Mouse (Mus musculus): ENCODE data around the gene Ift140. TPM values are rescaled to one million over a fixed set of nuclear protein-coding genes. Genes with fewer than 3 reads are reported as not detected.
"Not testable (repeated sequence)": the region's sequence is repeated elsewhere in the genome, so short reads cannot be mapped to it uniquely, and the experiment has no call there.

The Ift140 gene
- total RNA-seq, 2 experiments from 2014 or later: 11.0 to 20.3 TPM

DNA sequence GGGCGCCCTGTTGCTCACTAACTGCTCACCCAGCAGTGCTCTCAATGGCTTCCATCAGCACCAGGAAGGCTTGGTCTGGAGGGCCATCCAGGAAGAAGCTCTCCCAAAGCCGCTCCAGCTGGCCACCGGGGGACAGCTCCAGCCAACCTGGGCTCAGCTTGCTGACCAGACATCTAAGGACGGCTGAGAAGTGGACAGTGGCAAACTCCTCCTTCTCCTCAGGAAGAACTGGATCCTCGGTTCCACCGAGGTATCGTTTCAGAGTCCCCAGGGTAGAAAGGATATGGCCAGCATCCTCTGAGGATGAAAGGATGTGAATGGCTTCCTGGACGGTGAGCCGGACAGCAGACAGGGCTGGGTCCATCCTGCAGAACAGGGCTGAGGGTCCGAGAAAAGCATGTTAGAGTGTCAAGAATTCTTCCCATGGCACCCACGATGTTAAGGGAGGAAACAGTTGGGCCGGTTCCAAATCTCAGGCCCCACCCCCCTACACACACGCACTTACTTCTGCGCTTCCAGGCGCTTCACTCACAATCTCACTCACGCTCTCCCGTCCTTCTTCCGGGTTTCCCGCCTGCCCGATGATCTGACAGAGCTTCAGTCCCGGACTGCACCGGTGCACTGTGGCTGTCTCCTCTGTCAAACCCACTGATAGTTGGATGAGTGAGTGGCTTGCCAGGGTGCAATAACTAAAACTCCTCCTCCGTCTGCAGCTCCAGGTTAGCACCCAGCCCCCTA lies 99.2 kb downstream of the Ift140 start:
- peak; percentile 58 for ATAC-seq (replicated peaks; ENCODE audit: poor library complexity)

GRCm38 (mm10) chr17:25115664-25116432 lies 100.0 kb downstream of the Ift140 start, which contains the start of gene Telo2:
Gene Telo2 (minus strand): TSS chr17:25115967.
- peak; percentile 89 for ATAC-seq (replicated peaks; ENCODE audit: poor library complexity)

DNA sequence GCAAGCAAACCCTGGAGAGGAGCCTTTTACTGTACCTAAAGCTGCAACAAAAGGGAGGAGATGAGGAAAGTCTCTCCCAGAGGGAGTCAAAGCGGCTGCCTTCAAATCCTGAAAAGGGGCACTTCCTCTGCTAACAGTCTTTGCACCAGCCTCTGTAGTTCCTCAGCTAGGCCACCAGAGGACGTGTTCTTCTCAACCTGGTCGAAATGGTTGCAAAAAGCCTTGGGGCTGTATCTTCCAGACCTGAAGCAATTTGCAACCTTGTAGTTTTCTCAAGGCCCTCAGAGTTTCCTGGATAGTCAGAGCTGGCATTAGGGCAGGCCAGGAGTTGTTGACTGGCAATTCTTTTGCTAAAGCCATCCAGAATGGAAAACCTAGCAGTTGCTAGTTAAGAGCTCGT lies 101.4 kb downstream of the Ift140 start:
- ATAC-seq (replicated peaks; ENCODE audit: poor library complexity): peak; percentile 43

- ATAC-seq (replicated peaks; ENCODE audit: poor library complexity): no peak
Measured at GRCm38 (mm10) chr17:25120406-25120805, 104.5 kb downstream of the Ift140 start, which contains the start of gene Ptx4. Gene Ptx4 (plus strand): TSS chr17:25120760.

GRCm38 (mm10) chr17:25123979-25124378 lies 108.1 kb downstream of the Ift140 start:
- peak; percentile 58; the same call in 1 of the 2 replicates for ATAC-seq (replicated peaks; ENCODE audit: poor library complexity)

DNA sequence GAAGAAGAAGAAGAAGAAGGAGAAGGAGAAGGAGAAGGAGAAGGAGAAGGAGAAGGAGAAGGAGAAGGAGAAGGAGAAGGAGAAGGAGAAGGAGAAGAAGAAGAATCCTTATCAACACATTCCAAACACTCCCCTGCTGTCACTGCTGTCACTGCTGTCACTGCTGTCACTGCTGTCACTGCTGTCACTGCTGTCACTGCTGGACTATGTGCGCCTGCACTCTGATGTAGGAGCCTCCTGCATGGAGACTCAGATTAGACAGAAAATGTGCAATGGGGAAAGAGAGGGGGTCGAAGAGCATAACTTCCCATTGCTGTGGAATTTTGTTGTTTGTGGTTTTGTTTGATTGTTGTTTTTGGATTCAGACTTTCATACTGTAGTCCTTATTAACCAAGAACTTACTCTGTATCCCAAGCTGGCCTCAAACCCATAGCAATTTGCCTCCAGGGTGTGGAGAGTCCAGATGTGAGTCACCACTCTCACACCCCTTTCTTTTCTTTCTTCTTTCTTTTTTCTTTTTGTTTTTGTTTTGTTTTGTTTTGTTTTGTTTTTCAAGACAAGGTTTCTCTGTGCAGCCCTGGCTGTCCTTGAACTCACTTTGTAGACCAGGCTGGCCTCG lies 109.7 kb downstream of the Ift140 start:
- not testable (repeated sequence) for ATAC-seq (replicated peaks; ENCODE audit: poor library complexity)

GRCm38 (mm10) chr17:25127079-25127478 lies 111.2 kb downstream of the Ift140 start:
- peak; percentile 82 for ATAC-seq (replicated peaks; ENCODE audit: poor library complexity)

GRCm38 (mm10) chr17:25127681-25128080 lies 111.8 kb downstream of the Ift140 start:
- peak; percentile 14; the same call in 1 of the 2 replicates for ATAC-seq (replicated peaks; ENCODE audit: poor library complexity)

DNA sequence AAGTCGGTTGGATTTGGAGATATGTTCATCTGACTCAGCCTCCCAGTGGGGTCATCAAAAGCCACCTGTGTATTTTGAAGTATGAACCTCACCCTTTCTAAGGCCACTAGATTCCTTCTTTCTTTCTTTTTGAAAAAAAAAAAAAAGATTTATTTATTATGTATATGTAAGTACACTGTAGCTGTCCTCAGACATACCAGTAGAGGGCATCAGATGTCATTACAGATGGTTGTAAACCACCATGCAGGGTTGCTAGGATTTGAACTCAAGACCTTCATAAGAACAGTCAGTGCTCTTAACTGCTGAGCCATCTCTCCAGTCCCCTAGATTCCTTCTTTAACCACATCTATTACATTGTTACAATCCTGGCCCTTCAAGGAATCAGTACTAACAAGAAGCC lies 114.2 kb downstream of the Ift140 start:
- no peak for ATAC-seq (replicated peaks; ENCODE audit: poor library complexity)

GRCm38 (mm10) chr17:25133275-25133698 lies 117.4 kb downstream of the Ift140 start, which contains the start of gene Clcn7:
Gene Clcn7 (plus strand): TSS chr17:25133391.
- peak; percentile 87 for ATAC-seq (replicated peaks; ENCODE audit: poor library complexity)

- no peak for ATAC-seq (replicated peaks; ENCODE audit: poor library complexity)
Measured at GRCm38 (mm10) chr17:25135622-25136021, 119.7 kb downstream of the Ift140 start.

GRCm38 (mm10) chr17:25138803-25139202 lies 122.9 kb downstream of the Ift140 start:
- ATAC-seq (replicated peaks; ENCODE audit: poor library complexity): peak; percentile 39; the same call in 1 of the 2 replicates

DNA sequence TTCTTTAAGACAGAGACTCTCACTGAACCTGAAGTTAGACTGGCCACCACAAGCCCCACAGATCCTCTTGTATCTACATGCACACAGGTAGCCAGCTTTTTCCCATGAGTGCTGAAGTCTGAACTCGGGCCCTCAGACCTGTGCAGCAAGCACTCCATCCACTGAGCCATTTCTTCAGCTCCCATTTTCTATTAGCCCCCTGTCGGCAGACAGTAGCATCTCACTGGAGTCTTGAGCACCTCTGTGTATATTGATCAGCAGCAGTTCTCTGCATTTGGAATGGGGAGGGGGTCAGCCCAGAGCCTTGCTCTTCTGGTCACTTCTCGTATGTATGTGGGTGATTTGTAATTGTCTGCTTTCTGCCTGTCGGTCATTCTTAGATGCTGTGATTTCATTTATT lies 124.1 kb downstream of the Ift140 start:
- ATAC-seq (replicated peaks; ENCODE audit: poor library complexity): peak; percentile 42; the same call in 1 of the 2 replicates

Other genes starting within 250 kb of the Ift140 start
- not detected in 2 replicates for gene Meiob, start 211.8 kb upstream of the Ift140 start, total RNA-seq (2015)
- gene Meiob, start 211.8 kb upstream of the Ift140 start, total RNA-seq (2017): not detected in 2 replicates
- gene Hagh, start 175.9 kb upstream of the Ift140 start, total RNA-seq (2015): 31.4 and 34.4 TPM in 2 replicates
- 36.0 TPM in 2 replicates for gene Hagh, start 175.9 kb upstream of the Ift140 start, total RNA-seq (2017)
- gene Fahd1, start 165.7 kb upstream of the Ift140 start, total RNA-seq (2015): 10.5 and 11.3 TPM in 2 replicates
- 17.0 and 18.9 TPM in 2 replicates for gene Fahd1, start 165.7 kb upstream of the Ift140 start, total RNA-seq (2017)
- not detected in 2 replicates for gene Igfals, start 150.1 kb upstream of the Ift140 start, total RNA-seq (2015)
- gene Igfals, start 150.1 kb upstream of the Ift140 start, total RNA-seq (2017): not detected in 2 replicates
- gene Nubp2, start 129.7 kb upstream of the Ift140 start, total RNA-seq (2015): 103 and 114 TPM in 2 replicates
- 50.4 and 57.8 TPM in 2 replicates for gene Nubp2, start 129.7 kb upstream of the Ift140 start, total RNA-seq (2017)
- gene Spsb3, start 129.4 kb upstream of the Ift140 start, total RNA-seq (2015): 14.6 and 17.9 TPM in 2 replicates
- gene Spsb3, start 129.4 kb upstream of the Ift140 start, total RNA-seq (2017): 13.9 and 15.3 TPM in 2 replicates
- 3.2 and 6.9 TPM in 2 replicates for gene Eme2, start 121.0 kb upstream of the Ift140 start, total RNA-seq (2015)
- 9.1 and 18.6 TPM in 2 replicates for gene Eme2, start 121.0 kb upstream of the Ift140 start, total RNA-seq (2017)
- gene Mrps34, start 121.0 kb upstream of the Ift140 start, total RNA-seq (2015): 54.2 and 59.2 TPM in 2 replicates
- 31.9 and 35.5 TPM in 2 replicates for gene Mrps34, start 121.0 kb upstream of the Ift140 start, total RNA-seq (2017)
- gene Nme3, start 119.6 kb upstream of the Ift140 start, total RNA-seq (2015): 21.2 and 32.1 TPM in 2 replicates
- gene Nme3, start 119.6 kb upstream of the Ift140 start, total RNA-seq (2017): 17.0 and 26.5 TPM in 2 replicates
- 14.1 and 21.7 TPM in 2 replicates for gene Mapk8ip3, start 79.1 kb upstream of the Ift140 start, total RNA-seq (2015)
- 25.2 and 29.3 TPM in 2 replicates for gene Mapk8ip3, start 79.1 kb upstream of the Ift140 start, total RNA-seq (2017)
- 125 and 131 TPM in 2 replicates for gene Jpt2, start 55.4 kb upstream of the Ift140 start, total RNA-seq (2015)
- 114 and 116 TPM in 2 replicates for gene Jpt2, start 55.4 kb upstream of the Ift140 start, total RNA-seq (2017)
- 21.4 and 21.9 TPM in 2 replicates for gene Cramp1l, start 297 bp upstream of the Ift140 start, total RNA-seq (2015)
- gene Cramp1l, start 297 bp upstream of the Ift140 start, total RNA-seq (2017): 7.7 and 8.5 TPM in 2 replicates
- gene Tmem204, start 67.5 kb downstream of the Ift140 start, total RNA-seq (2015): not detected in 2 replicates
- gene Tmem204, start 67.5 kb downstream of the Ift140 start, total RNA-seq (2017): not detected in 2 replicates
- gene Telo2, start 99.9 kb downstream of the Ift140 start, total RNA-seq (2015): 15.5 and 31.2 TPM in 2 replicates
- gene Telo2, start 99.9 kb downstream of the Ift140 start, total RNA-seq (2017): 28.8 and 35.5 TPM in 2 replicates
- gene Ptx4, start 104.7 kb downstream of the Ift140 start, total RNA-seq (2015): not detected in 2 replicates
- not detected in 2 replicates for gene Ptx4, start 104.7 kb downstream of the Ift140 start, total RNA-seq (2017)
- gene Clcn7, start 117.3 kb downstream of the Ift140 start, total RNA-seq (2015): 7.3 and 7.8 TPM in 2 replicates
- gene Clcn7, start 117.3 kb downstream of the Ift140 start, total RNA-seq (2017): 8.1 and 9.6 TPM in 2 replicates
- gene Ccdc154, start 146.4 kb downstream of the Ift140 start, total RNA-seq (2015): not detected in 2 replicates
- 0.14 TPM in 1 of 2 replicates, not detected in the other for gene Ccdc154, start 146.4 kb downstream of the Ift140 start, total RNA-seq (2017)
- not detected in 2 replicates for gene Gm38655, start 159.4 kb downstream of the Ift140 start, total RNA-seq (2015)
- gene Gm38655, start 159.4 kb downstream of the Ift140 start, total RNA-seq (2017): not detected in 2 replicates
- 16.6 and 20.3 TPM in 2 replicates for gene BC003965, start 168.5 kb downstream of the Ift140 start, total RNA-seq (2015)
- 7.0 and 11.5 TPM in 2 replicates for gene BC003965, start 168.5 kb downstream of the Ift140 start, total RNA-seq (2017)
- gene Unkl, start 172.3 kb downstream of the Ift140 start, total RNA-seq (2015): 6.1 and 6.2 TPM in 2 replicates
- gene Unkl, start 172.3 kb downstream of the Ift140 start, total RNA-seq (2017): 7.7 and 8.2 TPM in 2 replicates
- 24.3 and 24.4 TPM in 2 replicates for gene Gnptg, start 224.0 kb downstream of the Ift140 start, total RNA-seq (2015)
- gene Gnptg, start 224.0 kb downstream of the Ift140 start, total RNA-seq (2017): 17.2 and 20.8 TPM in 2 replicates
- 14.9 and 15.2 TPM in 2 replicates for gene Tsr3, start 224.1 kb downstream of the Ift140 start, total RNA-seq (2015)
- 28.1 and 30.7 TPM in 2 replicates for gene Tsr3, start 224.1 kb downstream of the Ift140 start, total RNA-seq (2017)
- 1.2 and 3.8 TPM in 2 replicates for gene Baiap3, start 240.3 kb downstream of the Ift140 start, total RNA-seq (2015)
- 3.7 and 6.1 TPM in 2 replicates for gene Baiap3, start 240.3 kb downstream of the Ift140 start, total RNA-seq (2017)